Mouse (Mus musculus) c-Kit-positive CD71-negative TER-119-negative erythroid progenitor cells, embryonic 14.5 days (primary cell): Measurements from ENCODE around the gene Adgrg5.
A peak's percentile ranks its signal among the peaks of the same experiment; 100 is the strongest.

Source experiments
- DNase-seq: peaks from one replicate; pipeline ENCODE4 v3.0.0-alpha.2; 2013; ENCODE audit warnings: low read depth

The Adgrg5 gene

DNA sequence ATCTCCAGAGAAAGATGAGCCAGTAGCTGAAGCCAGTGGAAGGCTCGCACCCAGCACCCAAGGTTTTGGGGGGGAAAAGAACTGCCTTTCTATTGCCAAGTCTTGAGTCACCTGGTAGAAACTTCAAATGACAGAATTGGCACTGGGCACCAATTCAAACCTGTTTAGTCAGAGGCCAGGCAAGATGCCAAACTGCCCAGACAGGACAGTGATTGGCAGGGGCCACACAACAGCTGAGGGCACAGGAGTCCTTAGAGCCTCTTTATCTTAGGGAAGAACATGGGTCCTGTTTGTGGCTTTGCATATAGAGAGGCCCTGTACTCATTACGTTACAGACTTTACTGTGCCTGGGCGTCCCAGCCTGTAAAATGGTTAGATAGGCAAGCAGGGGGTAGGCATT lies 44.1 kb downstream of the Adgrg5 start:
- DNase-seq, result no peak

DNA sequence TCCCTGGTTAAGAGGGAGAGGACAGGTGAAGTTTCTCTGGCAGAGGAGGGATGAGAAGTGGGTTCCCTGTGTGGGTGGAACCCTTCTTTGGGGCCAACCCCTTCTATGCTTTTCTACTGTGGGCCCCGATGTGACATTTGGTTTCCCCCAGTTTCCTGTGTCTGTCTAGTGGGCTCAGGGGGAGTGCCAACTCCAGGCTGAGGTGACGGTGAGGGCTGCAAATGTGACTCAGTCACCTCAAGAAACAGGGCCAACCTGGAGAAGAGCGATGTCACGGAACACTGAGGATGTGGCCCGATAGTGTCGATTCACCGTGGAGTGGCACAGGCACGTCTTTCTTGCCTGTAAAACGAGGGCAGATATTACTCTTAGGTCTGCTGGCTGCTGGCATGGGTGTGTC lies 49.8 kb downstream of the Adgrg5 start:
- DNase-seq, result no peak

DNA sequence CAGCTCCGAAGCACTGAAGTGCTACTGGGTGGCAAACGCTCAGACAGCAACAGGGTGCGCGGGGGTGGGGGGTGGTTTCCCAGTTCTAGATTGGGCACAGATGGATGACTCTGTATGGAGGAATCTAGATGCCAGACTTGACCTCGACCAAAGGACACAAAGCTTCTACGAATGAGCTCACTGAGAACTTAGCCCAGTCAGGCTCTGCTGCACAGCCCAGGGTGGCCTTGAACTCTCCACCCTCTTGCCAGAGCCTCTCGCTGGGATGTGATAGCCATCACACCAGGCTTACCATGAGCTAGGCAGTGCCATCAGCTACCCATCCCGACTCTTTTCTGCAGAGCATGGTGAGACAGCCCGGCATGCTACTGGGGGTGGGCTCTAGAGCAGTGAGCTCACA lies 50.3 kb downstream of the Adgrg5 start:
- no peak for DNase-seq

DNA sequence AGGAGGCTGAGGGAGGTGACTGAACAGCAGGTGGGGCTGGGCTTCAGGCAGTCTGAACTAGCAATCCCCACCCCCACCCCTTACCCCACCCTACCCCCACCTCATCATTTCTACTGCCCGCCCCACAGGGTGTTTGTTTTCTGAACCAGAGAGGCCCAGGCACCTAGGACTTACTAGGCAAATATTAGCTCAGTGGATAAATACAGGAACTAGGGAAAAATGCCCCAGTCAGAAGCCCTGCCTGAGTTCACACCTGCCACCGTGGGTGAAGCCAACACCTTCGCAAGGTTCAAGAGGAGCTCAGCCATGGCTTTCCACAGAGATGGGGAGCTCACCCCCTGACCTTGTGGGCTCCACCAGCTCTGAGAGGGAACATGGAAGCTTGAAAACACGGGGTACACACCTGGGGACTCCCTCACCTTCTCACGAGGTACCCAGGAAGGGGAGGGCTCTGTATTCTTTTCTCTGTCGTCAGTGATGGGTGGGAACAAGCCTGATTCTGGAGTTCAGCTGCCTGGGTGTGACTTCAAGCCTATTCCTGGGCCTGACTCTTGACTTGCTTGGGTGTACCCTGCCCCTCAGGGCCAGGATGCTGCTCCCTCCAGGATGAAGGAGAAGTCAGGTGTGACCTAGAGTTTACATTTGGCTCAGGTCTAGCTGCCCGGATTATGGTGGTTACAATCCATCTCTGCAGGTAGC lies 51.1 kb downstream of the Adgrg5 start, which contains the start of gene Adgrg1:
Gene Adgrg1 (plus strand): TSS at position 285 of the 699 bp plus-strand sequence.
- no peak for DNase-seq

DNA sequence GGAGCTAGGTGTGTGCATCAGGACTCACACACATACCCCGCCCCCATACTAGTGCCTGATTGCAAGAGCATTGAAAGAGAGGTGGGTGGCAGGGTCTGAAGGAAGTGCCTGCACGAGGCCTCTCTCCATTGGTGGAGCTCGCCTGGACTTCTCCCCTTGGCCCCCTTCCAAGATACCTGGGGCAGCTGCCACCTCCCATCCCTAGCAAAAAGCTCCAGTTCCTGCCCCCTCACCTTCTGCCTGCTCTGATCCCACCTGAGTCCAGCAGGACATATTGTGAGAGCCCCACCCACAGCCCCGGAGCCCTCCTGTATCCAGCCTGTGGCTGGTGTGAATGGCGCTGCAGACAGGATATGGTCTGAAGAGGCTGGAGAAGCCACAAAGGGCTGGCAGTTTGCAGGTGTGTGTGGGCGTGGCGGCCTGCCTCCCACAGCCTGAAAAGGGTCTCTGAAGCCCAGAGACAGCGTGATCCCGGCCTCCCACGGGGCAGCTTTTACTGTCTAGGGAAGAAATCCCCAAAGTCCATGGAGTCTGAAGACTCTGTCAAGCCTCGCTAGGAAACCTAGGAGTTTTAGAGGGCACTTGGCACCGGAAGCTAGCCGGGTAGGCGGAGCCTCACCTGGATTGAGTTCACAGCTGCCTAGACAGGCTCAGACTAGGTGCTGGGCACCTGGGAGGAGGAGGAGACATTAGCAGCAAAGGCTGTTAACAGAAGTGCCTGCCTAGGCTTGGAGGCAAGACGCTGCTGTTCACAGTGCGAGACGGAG lies 53.3 kb downstream of the Adgrg5 start:
- no peak for DNase-seq

DNA sequence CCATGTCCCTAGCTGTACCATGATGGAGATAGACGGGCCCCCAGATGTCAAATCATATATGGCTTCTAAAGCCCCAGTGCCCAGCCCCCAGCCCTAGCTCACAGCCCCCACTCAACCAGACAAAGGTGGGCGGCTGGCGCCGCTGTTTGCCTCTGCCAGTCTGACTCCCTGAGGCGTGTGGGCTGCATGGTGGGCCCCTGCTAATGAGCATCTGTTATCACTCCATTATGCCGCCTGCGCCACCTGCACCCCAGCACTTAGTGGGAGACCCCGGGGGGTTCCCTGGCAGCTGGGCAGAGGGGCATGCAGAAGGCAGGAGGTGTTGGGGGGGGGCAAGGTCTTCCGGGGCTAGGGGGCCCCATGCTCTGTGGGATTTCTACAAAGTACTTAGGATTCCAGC lies 54.6 kb downstream of the Adgrg5 start:
- no peak for DNase-seq

DNA sequence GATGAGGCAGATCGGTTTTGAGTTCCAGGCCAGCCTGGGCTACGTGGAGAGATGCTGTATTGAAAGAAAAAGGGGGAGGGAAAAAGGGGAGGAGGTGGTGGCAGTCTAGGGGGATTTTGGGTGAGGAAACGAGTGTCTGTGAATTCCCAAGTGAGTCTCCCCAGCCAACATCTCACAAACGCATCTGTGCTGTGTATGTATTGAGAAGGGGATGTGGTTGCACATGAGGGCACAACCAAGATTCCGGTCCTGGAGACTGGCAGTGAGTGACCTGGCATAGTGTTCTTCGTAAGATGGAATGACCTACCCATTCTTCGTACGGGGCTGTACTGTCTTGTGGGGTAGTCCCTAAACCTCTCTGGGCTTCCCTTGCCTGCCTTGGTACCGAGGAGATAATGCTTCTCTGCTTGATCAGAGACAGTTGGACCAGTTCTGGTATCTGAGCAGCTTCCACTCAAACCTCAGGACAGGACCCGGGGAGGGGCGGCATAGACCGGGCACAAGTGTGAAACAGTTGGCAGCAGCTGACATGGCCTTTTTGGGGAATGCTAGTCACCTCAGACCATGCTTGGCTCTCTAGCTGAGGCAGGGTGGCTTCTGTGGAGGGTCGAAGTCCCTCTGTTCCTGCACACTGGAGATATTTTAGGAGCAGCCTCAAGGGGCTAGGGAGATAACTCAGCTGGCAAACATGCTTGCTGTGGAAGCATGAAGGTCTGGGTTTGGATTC lies 55.3 kb downstream of the Adgrg5 start:
- no peak for DNase-seq

DNA sequence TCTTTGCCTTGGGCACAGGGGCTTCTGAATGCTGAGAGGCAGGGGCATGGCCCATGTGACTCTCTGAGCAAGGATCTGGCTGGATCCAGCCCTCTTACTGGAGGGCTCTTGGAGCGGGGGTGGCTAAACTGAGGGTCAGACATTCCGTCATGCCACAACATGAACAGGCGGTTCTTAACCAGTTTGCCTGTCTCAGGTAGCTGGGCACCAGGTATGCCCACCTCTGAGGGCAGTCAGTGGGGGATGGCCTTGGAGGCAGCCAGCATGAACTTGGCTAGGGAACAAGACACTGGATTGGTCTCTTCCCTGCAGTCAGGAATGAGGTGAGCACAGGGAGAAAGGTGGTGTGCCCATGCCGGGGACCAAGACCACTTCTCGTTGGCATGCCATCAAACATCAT lies 56.7 kb downstream of the Adgrg5 start:
- DNase-seq, result no peak

DNA sequence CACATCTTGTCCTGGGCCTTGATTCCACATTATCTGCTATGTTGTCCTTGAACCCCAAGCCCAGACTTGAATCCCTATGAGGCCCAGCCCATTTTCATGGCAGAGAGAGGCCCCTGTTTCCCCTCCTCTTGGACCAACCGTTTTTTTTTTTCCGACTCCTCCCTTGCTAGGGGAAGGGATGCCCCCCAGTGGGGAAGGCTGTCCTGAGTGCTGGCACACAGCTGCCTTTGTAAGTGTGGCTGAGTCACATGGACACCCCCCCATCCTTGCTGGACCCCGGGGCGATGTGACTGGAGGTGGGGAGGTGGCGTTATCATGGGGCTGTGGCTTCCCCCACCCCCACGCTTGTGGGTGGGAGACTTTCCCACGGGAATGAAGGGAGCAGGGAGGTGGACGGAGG lies 57.5 kb downstream of the Adgrg5 start:
- no peak for DNase-seq

DNA sequence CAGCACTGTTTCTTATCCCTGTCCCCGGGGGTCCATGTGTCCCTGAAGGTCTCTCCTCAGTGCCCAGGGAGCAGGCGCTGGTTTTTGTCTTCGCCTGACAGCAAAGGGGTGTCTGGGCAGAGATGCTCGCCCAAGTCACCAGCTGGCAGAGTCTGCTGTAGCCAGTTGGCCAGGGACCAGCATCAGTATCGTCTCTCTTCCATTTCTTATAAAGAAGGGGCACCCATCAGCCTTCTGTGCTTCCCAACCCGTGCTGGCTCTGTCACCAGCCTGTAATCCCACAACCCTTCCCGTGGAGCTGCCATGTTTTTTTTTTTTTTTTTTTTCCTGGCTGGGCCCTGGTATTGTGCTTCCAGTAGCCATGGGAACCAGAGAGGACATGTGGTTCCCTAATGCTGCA lies 58.4 kb downstream of the Adgrg5 start:
- no peak for DNase-seq

DNA sequence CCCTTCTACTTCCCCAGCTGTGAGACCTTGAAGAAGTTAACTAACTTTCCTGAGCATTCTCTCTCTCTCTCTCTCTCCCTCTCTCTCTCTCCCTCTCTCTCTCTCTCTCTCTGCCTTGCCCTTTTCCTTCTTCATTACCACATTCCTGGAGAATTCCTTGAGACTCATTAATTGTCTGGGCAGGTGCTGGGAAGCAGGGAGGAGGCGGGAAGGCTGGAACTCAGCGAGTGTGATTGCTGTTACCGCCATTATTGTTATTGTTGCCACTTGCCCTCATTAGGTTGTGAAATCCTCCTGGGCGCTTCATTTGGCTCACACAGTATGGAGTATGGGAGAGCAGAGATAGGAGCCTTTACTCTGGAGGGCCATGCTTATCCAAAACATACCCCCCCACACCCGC lies 59.7 kb downstream of the Adgrg5 start:
- DNase-seq, result no peak

DNA sequence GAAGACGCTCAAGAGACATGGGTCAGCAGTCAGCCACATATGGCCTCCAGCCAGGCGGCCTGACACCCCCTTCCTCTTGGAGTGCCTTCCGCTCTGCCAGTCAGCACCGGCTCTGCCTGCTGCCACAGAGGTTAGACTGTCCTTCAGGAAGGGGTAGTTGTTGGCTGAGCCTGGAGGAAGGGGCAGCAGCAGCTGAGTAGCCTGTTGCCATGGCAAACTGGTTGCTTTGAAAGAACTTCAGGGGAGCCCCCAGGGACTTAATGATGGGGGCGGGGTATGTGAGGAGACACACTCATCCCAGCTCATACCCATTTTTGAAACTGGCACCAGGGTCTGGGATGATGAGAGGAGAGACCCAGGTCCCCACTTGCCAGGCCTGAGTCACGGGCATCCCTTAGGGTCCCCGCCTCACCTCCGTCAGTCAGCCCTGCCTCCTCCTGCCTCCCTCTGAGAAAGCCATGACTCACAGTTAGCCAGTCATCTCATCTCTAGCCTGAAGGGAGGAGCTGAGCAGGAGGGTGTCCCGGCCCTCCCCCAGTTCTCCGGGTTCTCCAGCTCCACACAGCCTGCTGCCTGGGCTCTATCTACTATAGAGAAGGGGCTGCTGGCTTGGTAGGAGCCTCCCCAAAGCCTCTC lies 60.5 kb downstream of the Adgrg5 start:
- peak; percentile 75 for DNase-seq

DNA sequence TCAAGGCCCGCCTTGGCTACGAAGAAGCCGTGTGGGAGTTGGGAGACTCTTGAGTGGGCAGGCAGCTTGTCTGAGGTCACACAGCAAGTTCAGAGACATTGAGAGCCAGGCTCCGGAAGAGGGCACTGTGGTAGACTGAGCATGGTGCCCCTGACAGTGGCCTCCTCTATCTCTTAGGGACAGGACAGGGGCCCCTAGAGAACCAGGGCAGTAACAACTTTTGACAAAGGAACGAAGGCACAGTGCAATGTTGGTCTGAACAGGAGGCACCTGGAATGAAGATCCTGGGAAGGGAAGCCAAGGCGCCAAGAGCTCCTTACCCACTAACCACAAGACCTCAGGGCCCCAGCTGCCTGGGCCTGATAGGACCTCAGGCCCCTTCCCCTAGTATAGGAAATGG lies 61.5 kb downstream of the Adgrg5 start:
- DNase-seq, result no peak

DNA sequence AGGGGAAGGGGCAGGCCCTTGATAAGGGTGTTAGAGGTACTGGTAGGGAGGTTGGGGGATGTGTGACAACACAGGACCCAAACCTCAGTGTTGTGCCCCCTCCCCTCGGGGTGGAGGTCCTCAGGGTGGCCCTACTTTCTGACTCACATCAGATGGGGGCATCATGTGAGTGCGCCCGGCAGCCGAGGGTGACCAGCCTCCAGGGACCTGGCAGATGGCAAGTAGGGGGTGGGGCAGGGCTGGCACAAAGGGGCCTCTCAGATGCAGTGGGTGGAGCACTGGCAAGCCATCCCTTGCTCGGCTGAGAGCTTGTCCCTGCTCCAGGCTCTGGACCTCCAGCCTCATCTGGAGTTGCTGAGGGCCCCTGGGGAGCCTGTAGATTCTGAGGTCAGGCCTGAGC lies 63.2 kb downstream of the Adgrg5 start:
- DNase-seq, result no peak

DNA sequence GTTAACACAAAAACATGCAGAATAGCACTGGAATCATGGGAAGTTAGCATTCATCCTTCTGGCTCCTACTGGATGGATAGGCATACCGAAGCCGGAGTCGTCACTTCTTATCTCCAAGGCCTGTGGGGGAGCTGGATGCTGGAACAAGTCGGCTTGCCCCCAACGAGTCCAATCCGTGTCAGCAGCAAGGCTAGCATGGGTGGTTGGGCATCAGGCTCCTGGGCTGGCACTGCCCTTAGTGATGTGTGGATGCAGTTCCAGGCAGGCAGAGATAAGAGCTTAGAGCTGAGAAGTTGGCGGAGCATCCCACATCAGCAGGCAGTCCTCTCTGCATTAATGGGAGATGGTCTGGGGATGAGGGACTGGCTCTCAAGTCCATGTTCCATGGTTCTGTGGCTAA lies 64.1 kb downstream of the Adgrg5 start:
- DNase-seq, result no peak

DNA sequence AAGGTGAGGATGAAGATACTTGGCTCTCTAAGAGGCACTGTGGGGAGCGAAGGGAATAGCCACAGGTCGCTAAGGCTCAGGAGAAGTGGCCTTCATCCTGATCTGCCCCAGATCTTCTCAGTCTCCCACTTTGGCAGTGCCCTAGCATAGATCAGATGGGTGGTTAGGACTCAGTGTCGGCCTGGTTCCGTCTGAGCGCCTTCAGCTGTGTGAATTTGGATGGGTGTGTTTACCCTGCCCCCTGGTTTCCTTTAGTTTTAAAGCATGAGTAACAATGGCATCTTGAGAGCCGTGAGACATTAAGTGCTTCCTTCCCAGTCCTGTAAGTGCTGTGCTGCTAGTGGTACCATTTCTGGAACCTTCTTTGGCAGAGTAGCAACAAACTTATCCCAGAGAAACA lies 65.1 kb downstream of the Adgrg5 start:
- no peak for DNase-seq

DNA sequence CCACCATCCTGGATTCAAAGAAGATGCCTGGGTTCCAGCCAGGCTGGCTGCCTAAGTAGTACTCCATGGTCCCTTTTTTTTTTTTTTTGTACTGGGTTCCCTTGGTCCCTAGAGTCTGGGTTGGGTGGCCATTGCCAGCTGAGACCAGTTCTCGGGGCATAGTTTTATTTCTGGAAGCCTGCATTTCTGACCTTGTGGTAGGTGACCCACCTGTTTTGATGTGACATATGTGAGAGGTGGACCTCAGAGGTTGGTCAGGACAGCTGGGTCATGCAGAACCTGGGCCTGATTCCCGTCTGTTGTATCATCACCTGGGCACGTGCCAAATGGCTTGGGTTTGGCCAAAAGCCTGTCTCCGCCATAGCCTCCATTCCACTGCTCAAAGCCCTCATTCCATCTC lies 66.2 kb downstream of the Adgrg5 start:
- DNase-seq, result no peak

DNA sequence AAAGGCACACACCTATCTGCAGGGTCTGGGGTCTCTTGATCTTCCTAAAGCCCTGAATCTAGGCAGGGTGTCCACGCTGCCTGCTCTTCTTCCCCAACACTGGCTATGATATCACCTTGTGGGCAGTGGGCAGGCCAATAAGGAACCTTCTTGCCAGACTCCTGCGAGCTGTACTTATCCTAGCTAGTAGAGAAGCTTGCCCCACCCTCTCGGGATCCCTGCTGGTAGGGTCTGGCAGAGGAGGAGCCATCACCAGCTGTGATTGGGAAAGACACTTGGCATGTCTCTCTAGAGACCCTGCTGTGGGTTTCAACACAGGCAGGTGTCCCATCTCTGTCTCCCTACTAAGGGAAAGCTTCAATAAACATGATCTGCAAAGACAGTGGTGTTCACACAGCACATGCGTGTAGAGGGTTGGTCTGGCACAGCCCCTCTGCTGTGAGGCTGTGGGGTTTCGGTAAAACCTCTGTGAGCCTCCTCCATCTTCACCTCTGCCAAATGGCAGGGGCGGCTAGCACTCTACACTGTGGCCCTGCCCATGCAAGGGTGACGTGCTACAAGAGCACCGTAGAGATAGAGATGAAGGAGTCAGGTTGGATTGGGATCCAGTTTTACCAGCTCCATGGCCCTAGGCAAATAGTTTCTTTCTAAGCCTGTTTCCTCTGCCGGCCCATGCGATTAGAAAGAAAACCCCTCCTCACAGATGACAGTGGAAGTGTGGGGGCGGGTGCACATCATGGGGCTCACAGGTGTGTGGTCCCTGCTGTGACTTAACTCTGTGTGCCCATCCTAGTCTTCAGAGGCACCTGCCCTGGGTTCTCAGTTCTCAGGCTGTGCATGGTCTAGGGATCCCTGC lies 67.3 kb downstream of the Adgrg5 start:
- DNase-seq, result no peak

DNA sequence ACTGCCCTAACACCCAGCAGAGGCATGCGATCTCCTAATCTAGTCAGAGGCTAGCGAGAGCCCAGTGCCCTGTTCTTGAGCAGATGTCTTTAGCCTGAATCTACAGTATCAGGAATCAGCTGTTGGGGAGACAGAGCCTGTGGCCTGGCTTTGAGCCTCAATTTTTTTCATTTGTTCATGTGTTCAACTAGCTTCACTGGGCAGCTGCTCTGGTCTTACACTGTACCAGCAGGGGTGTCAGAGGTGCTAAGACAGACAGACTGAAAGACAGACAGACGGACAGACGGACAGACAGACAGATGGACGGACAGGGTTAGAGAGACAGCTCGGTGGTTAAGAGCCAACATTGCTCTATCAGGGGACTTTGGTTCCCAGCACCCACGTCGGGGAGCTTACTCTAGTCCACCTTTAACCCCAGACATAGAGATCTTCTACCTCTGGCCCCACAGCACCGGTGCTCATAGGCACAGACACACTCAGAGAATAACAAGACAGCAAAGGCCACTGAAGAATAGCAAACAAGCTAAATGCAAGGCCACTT lies 68.0 kb downstream of the Adgrg5 start:
- no peak for DNase-seq

DNA sequence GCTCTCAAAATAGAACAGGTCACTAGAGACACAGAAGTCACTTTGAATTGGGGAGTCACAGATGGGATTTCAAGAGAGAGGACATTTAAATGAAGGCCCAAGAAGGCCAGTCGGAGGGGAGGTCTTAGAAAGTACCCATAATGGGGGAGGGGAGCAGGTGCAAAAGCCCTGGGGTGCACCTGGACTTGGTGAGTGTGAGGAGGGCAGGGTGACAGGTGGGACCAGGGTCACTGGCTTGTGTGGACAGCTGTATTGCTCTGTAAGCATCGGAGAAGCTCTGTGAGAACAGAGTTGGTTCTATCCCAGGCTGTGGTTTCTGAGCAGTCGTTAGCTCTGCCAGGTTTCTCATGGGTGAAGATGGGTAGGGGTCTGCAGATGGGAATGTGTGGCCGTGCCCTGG lies 68.5 kb downstream of the Adgrg5 start:
- no peak for DNase-seq

DNA sequence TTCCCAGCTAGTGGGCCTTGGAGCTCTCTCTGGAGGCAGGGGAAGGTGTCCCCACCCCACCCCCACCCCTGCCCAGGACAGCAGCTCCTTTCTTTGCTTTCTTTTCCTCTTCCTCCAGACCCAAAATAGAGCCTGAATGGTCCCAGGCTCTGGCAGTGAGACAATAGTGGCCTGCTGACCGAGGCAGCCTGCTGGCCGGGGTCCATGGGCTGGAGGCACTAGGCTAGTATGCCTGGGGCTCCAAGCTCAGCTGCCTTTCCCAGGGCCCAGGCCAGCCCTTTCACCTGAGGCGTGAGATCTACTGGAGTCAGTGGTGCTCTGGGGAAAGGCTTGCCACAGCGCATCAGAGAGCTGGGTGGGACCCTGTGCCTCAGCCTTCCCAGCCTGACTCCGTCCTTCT lies 69.0 kb downstream of the Adgrg5 start:
- DNase-seq, result no peak
